20 mouse cellular contexts compared by ENCODE assay signal in the genomic region with DNA sequence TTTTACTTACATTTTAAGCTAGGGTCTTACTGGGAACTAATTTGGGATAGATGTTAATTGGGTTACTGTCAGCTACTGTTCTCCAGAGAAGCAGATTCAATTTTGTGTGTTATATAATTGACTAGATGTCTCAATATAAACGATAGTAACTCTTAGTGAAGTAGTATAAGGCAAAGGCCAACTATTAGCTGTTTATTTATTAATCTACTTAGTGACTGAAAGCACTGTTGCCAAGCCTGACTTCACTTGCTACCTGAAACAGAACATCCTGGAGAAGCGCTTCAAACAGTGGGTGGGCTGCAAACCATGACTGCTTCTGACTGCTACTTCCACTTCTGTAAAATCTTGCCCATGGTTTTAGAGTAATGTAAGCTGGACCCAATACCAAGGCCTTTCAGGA. TPM values are rescaled to one million over a fixed set of nuclear protein-coding genes. Genes with fewer than 3 reads are reported as not detected.
DNase-seq lines count a peak whose midpoint lies in the region; ATAC-seq and TF ChIP-seq lines count a peak whose summit lies in the region.
"Had no signal": no experiment of that assay in that cellular context is flagged by ENCODE, and none has a peak within 500 bp of the region (broad histone marks: within the 10 kb centered on the region; RNA-seq: fewer than 3 reads in every experiment).

No protein-coding gene starts in this region.

- ATAC-seq in kidney, embryonic 14.5 days (ENCODE audit: low FRiP score, low TSS enrichment), result no peak
- ATAC-seq in kidney, embryonic 16.5 days (ENCODE audit: low FRiP score, low TSS enrichment), result no peak
- no peak for ATAC-seq in liver, embryonic 12.5 days
- ATAC-seq: Patski had no signal

- H3K27me3 ChIP-seq in kidney, adult 2 months (replicated peaks; ENCODE audit: control insufficient read depth, insufficient read depth, low read length), result no peaks in the 10 kb centered on the region
- no peaks in the 10 kb centered on the region for H3K27me3 ChIP-seq in kidney, embryonic 14.5 days (ENCODE audit: control insufficient read depth, insufficient read depth, low read length)
- H3K27me3 ChIP-seq in kidney, embryonic 16.5 days (ENCODE audit: insufficient read depth, low read length), result no peaks in the 10 kb centered on the region
- H3K27me3 ChIP-seq in liver, adult 2 months (ENCODE audit: control insufficient read depth, insufficient read depth, low read length), result no peaks in the 10 kb centered on the region
- no peaks in the 10 kb centered on the region for H3K27me3 ChIP-seq in liver, embryonic 12.5 days (replicated peaks)
- H3K27me3 ChIP-seq in myocyte (ENCODE audit: control insufficient read depth, insufficient read depth, insufficient read length), result no peaks in the 10 kb centered on the region
- H3K27me3 ChIP-seq: CH12.LX, Patski had no signal

- no peaks in the 10 kb centered on the region for H3K79me2 ChIP-seq in liver, adult 2 months (ENCODE audit: control insufficient read depth, insufficient read depth, low read length)
- H3K79me2 ChIP-seq in myocyte (ENCODE audit: control insufficient read depth, insufficient read depth), result no peaks in the 10 kb centered on the region

- peaks cover 20% of the 10 kb centered on the region for H3K4me1 ChIP-seq in kidney, adult 2 months (ENCODE audit: control insufficient read depth, insufficient read depth, low read length)
- H3K4me1 ChIP-seq in kidney, embryonic 14.5 days (ENCODE audit: control insufficient read depth, insufficient read depth, low read length), result no peaks in the 10 kb centered on the region
- H3K4me1 ChIP-seq in kidney, embryonic 16.5 days (ENCODE audit: insufficient read depth, low read length), result peaks cover 13% of the 10 kb centered on the region; the same call in 1 of the 2 replicates
- H3K4me1 ChIP-seq in liver, adult 2 months (ENCODE audit: control insufficient read depth, insufficient read depth, low read length), result peaks cover 12% of the 10 kb centered on the region
- no peaks in the 10 kb centered on the region for H3K4me1 ChIP-seq in liver, embryonic 12.5 days

- peak; percentile 48 for DNase-seq in kidney, adult 2 months
- DNase-seq in kidney, adult 9 months, result peak; percentile 56
- DNase-seq in liver, adult 2 months (ENCODE audit: extremely low read depth, low read depth, low spot score), result peak; percentile 55
- DNase-seq in frontal cortex, postnatal 36 days (ENCODE audit: low spot score in 2 of 2), result no peak
- DNase-seq: adrenal gland, adult 2 months; adrenal gland, adult 8-10 months; adrenal gland, postnatal 10 days; adrenal gland, postnatal 14 days; adrenal gland, postnatal 25 days; adrenal gland, postnatal 36 days; B cell, adult 2 months; cerebellum, adult 11 months; cerebellum, adult 11-12 months had no signal

- no peaks in the 10 kb centered on the region for H3K9me3 ChIP-seq in kidney, embryonic 14.5 days (ENCODE audit: control insufficient read depth, low read length)
- no peaks in the 10 kb centered on the region for H3K9me3 ChIP-seq in kidney, embryonic 16.5 days (ENCODE audit: low read length)
- H3K9me3 ChIP-seq in liver, embryonic 12.5 days (replicated peaks), result no peaks in the 10 kb centered on the region
- H3K9me3 ChIP-seq: G1E had no signal

- WGBS in kidney, adult 2 months, result 45% methylated on average over 2 of the region's 2 CpGs
- 78% methylated on average over 2 of the region's 2 CpGs for WGBS in kidney, embryonic 14.5 days
- WGBS in kidney, embryonic 16.5 days, result 73% methylated on average over 2 of the region's 2 CpGs
- 30% methylated on average over 2 of the region's 2 CpGs for WGBS in liver, adult 2 months
- WGBS in liver, embryonic 12.5 days (ENCODE audit: insufficient replicate concordance), result 79% methylated on average over 2 of the region's 2 CpGs

- no peak overlapping the region for H3K4me2 ChIP-seq in kidney, embryonic 14.5 days (replicated peaks; ENCODE audit: low read depth, low read length)
- H3K4me2 ChIP-seq in kidney, embryonic 16.5 days (replicated peaks; ENCODE audit: low read depth, low read length), result no peak overlapping the region
- no peak overlapping the region for H3K4me2 ChIP-seq in liver, embryonic 12.5 days
- H3K4me2 ChIP-seq in myocyte (ENCODE audit: low read depth), result no peak overlapping the region

- no peak overlapping the region for H3K9ac ChIP-seq in kidney, embryonic 14.5 days (ENCODE audit: low read depth, low read length)
- H3K9ac ChIP-seq in kidney, embryonic 16.5 days (replicated peaks; ENCODE audit: low read length), result no peak overlapping the region
- H3K9ac ChIP-seq in liver, adult 2 months (ENCODE audit: low read depth, low read length), result no peak overlapping the region
- H3K9ac ChIP-seq in liver, embryonic 12.5 days, result no peak overlapping the region

- no peak for TF ChIP-seq POLR2A in kidney, adult 2 months (IDR thresholded peaks at IDR 0.05; ENCODE audit: low read depth, low read length)
- TF ChIP-seq POLR2A in liver, adult 2 months (IDR thresholded peaks at IDR 0.05; ENCODE audit: extremely low read depth, insufficient read depth, low read length), result no peak
- TF ChIP-seq POLR2A in myocyte (IDR thresholded peaks at IDR 0.05; ENCODE audit: insufficient read length, low read depth), result no peak

- no peak overlapping the region for H3ac ChIP-seq in myocyte (ENCODE audit: control insufficient read depth, insufficient read length)

- no peak for TF ChIP-seq CTCF in kidney, adult 2 months (conservative IDR thresholded peaks at IDR 0.05; ENCODE audit: insufficient read depth, insufficient read length, low read depth, low read length)
- TF ChIP-seq CTCF in liver, adult 2 months (IDR thresholded peaks at IDR 0.05; ENCODE audit: low read depth, low read length), result no peak

- H3K27ac ChIP-seq in kidney, adult 2 months (ENCODE audit: insufficient read depth, low read depth, low read length), result no peak overlapping the region
- no peak overlapping the region for H3K27ac ChIP-seq in kidney, embryonic 14.5 days (ENCODE audit: low read depth, low read length)
- H3K27ac ChIP-seq in kidney, embryonic 16.5 days (ENCODE audit: low read length), result no peak overlapping the region
- no peak overlapping the region for H3K27ac ChIP-seq in liver, adult 2 months (replicated peaks; ENCODE audit: insufficient read depth, low read depth, low read length)
- no peak overlapping the region for H3K27ac ChIP-seq in liver, embryonic 12.5 days

- H3K36me3 ChIP-seq in kidney, adult 2 months (ENCODE audit: control insufficient read depth, insufficient read depth, low read length), result peaks cover 4% of the 10 kb centered on the region
- H3K36me3 ChIP-seq in kidney, embryonic 14.5 days (ENCODE audit: control insufficient read depth, insufficient read depth, low read length), result peaks cover 25% of the 10 kb centered on the region
- H3K36me3 ChIP-seq in kidney, embryonic 16.5 days (ENCODE audit: insufficient read depth, low read length), result peaks cover 32% of the 10 kb centered on the region
- peaks cover 22% of the 10 kb centered on the region; the same call in 1 of the 2 replicates for H3K36me3 ChIP-seq in liver, adult 2 months (ENCODE audit: control insufficient read depth, insufficient read depth, low read length)
- peaks cover 32% of the 10 kb centered on the region for H3K36me3 ChIP-seq in liver, embryonic 12.5 days
- peaks cover 29% of the 10 kb centered on the region for H3K36me3 ChIP-seq in myocyte (ENCODE audit: control insufficient read depth, insufficient read depth)

- H3K4me3 ChIP-seq in kidney, adult 2 months (ENCODE audit: insufficient read depth, low read depth, low read length), result no peak overlapping the region
- no peak overlapping the region for H3K4me3 ChIP-seq in kidney, embryonic 14.5 days (ENCODE audit: low read length)
- no peak overlapping the region for H3K4me3 ChIP-seq in kidney, embryonic 16.5 days (ENCODE audit: low read length)
- H3K4me3 ChIP-seq in liver, adult 2 months (ENCODE audit: insufficient read depth, low read depth, low read length), result no peak overlapping the region
- no peak overlapping the region for H3K4me3 ChIP-seq in liver, embryonic 12.5 days
- no peak overlapping the region for H3K4me3 ChIP-seq in myocyte

TF ChIP-seq in myocyte, 11 proteins besides CTCF, POLR2A, EP300 and RAD21:
- TF ChIP-seq POLR2AphosphoS2 (IDR thresholded peaks at IDR 0.05; ENCODE audit: insufficient read length, low read depth) (peak; percentile 6), MYOG (IDR thresholded peaks at IDR 0.05; ENCODE audit: control insufficient read depth in 1 of 3, insufficient read depth in 1 of 3, insufficient read length in 2 of 3, low read depth in 2 of 3) (no peak)

RNA-seq across cellular contexts. Expression of gene Arl14ep, which starts 13.2 kb away (rescaled TPM):
- 5.7 and 6.7 TPM in 2 replicates for polyA plus RNA-seq in kidney, adult 2 months (2012; rRNA removed)
- polyA plus RNA-seq in kidney, embryonic 14.5 days (2014; fragmentation: Nextera tagmentation; extraction: Ambion mirVana), result 41.6 and 53.4 TPM in 2 replicates
- 45.8 and 49.9 TPM in 2 replicates for polyA plus RNA-seq in kidney, embryonic 16.5 days (2015; fragmentation: Nextera tagmentation; extraction: Ambion mirVana)
- total RNA-seq in liver, adult 2 months (2014; rRNA removed), result 11.1 and 15.0 TPM in 2 replicates
- 2.7 and 2.9 TPM in 2 replicates for polyA plus RNA-seq in liver, adult 2 months (2012; rRNA removed)
- polyA plus RNA-seq in liver, embryonic 12.5 days (2016; fragmentation: Nextera tagmentation; extraction: Ambion mirVana), result 14.7 and 15.2 TPM in 2 replicates
- polyA plus RNA-seq in myocyte (2012; fragmentation: generic; extraction: Trizol), result 25.7 TPM

Comparison
In these comparisons a context has a peak if more than half of its experiments do, and no peak if none do; other contexts are left out.
1. DNase-seq: peak in kidney, adult 2 months (single experiment), kidney, adult 9 months (single experiment) and liver, adult 2 months (single experiment); none in frontal cortex, postnatal 36 days (0 of 2).